Mouse (Mus musculus) CD4-positive helper T cell, adult 2 months (primary cell): ENCODE data around the gene Msi2.

ENCODE experiments used
- DNase-seq: peaks from one replicate; pipeline ENCODE4 v3.0.0-alpha.2; 2012; ENCODE audit warnings: low read depth, missing footprints, low spot score

Msi2 gene

DNA sequence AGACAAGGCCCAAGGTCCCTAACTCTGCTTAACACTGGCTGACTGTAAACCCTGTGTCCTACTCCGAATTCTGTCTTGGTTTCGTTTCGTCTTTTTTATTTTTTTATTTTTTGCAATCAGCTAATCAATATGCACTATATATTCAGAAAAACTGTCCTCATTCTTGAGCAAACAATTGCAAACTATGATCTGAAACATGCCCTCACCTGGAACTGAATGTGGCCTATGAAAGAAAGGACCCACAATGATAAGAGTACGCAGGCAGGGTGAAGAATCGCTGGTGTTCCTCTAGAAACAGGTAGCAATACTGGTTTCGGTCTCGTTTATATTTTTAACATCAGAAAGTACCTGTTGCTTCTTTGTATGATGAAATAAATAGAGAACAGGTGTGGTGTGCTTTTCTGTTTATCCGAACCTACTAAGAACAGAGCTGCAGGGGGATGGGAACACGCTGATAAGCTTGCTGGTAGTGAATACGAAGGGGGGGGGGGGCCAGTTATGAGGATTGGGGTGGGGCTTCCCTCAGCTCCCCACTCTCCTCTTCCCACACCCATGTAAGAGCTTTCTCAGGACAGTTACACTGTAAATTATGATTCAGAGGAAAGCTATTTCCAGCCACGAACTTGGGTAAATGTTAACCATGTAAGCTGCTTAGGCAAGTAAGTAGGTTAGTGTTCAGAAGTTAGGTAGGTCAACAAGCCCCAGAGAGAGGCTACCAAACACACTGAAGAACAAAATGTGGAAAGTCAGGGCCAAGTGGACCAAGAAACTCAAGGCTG is 103.6 kb downstream of the Msi2 start:
- peak; percentile 43 for DNase-seq

DNA sequence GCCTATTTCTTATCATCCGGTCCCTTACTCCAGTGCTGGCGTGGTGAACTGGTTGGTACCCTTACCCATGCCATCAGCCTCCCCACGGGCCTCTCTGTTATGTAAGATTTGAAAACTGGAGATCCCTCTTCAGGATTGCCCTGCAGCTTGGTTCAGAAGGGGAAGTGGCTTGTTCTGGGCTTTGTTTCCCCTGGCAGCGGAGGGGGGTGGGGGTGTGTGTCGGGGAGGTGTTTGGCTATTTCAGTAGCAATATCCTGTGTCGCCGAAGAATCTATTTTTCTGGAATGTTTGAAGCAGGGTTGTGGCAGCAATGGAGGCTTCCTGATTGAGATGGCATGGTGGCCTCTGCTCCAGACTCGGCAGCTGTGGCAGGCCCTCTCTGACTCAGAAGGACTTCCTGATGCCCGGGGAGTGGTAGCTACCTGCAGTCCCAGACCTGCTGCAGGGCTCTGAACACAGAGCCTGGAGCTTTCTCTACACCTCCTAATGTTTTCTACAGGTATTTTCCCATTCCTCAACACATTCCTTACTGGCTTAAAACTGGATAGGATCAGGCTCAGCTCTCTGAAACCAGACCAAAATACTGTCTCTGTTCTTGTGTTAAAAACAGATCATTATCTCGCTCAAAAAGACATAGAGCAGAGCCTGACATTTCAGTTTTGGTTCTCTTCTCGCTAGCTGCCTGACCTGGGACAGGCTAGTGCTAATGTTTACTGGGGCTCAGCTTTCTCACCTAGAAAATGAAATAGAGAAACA is 104.4 kb downstream of the Msi2 start:
- DNase-seq, result peak; percentile 68

DNA sequence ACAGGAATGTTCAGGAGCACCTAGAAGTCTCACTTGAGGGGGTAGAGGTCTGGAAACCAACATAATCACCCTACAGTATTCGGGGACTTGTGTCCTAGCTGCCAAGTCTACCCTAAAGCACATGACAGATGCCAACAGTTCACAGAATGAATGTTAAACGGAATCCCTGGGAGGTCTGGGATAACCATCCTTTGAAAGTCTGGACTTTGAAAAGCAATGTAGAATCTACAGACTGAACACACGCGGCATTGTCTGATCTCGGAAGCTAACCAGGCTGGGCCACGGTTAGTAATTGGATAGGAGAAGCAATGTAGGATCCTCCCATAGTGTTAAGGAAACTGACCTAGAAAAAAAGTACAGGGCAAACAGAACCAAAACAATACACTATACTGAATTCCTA is 105.3 kb downstream of the Msi2 start:
- no peak for DNase-seq

DNA sequence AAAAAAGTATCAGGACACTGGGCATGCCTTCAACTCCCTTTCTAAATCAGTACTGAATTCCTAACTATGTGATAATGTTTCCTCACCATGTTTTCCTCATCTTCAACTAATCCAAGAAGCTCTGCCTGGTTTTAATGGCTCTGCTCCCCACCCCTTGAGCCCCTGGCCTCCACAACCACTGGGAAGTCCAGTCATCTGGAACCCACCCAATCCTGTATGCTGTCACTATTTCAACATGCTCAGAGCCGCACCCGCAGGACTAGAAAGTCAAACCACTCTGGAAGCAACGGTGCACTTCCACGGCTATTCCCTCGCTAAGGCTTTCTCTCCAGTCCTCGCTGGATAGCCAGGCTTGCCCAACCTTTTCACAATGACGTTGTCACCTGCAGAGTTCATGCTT is 106.2 kb downstream of the Msi2 start:
- no peak for DNase-seq

GRCm38 (mm10) chr11:88610809-88611208 is 107.5 kb downstream of the Msi2 start:
- DNase-seq, result no peak

DNA sequence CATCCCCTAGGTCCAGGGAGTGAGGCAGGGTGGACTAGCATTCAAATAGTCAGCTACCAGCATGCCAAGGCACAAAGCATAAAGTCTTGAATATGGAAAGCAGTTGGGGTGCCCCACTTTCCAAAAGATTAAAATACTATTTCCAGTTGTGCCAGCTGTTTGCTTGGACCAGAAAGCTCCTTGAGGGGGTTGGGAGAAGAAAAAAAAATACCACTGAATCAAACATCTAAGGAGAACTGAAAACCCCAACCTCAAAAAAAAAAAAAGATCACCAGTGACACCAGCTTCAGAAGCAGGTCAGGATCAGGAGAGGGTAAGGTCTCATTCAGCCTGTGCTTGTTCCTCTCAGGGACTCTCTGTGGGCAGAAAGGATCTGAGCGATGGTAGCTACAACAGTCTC is 108.2 kb downstream of the Msi2 start:
- DNase-seq, result no peak

GRCm38 (mm10) chr11:88608584-88608983 is 109.7 kb downstream of the Msi2 start:
- no peak for DNase-seq

GRCm38 (mm10) chr11:88607725-88608383 is 110.5 kb downstream of the Msi2 start:
- no peak for DNase-seq

DNA sequence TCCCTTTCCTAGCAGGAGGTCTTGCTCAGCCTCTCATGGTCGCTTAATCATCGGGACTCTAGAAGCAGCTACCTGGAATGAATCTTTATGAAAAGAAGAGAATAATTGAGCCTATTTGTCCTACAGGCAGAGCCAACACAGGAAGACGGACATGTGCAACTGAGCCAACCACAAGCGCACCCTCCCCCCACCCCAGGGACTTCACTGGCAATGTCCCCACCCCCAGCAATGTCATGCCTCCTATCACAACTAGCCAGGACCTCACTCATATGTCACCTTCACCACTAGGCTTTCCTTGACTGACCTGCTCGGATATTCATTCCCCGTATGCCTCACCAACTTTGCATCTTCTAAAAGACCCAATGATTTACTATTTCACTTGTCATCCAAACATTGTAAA is 112.5 kb downstream of the Msi2 start:
- DNase-seq, result no peak

DNA sequence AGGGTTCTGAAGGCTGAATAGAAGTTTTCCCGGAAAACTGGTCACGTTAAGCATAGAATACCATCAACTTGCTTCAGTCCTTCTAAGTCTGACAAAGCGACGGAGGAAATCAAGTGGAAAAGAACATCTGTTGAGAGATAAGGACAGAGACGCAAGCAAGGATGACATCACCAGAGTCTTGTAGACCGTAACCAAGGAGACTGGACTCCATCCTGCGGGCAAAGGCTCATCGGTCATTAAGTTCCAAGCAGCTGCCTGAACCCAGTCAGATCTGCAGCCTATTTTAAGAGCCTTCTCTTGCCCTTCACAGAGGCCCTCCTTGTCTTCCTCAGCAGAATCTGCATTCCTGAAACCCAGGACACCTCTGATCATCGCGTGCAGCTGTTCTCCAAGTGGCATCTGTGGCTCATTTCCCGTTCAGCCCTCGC is 113.2 kb downstream of the Msi2 start:
- no peak for DNase-seq

DNA sequence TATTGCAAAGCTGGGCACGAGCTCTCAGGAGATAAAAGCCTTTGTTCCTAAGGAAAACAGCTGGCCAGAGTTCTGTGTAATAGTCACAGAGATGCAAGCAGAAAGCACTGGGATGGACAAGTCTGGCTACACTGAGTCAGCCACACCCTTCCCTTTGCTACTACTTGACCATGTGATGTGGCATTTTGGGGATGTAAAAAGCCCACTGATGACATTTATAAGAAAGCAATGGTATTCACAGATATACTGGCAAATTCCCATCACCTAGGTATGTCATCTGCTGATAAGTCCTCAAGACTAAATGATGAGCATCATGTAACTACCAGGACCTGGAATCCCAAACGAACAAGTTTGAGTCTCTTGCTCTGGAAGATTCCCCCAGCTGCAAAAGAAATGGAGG is 113.7 kb downstream of the Msi2 start:
- DNase-seq, result no peak

DNA sequence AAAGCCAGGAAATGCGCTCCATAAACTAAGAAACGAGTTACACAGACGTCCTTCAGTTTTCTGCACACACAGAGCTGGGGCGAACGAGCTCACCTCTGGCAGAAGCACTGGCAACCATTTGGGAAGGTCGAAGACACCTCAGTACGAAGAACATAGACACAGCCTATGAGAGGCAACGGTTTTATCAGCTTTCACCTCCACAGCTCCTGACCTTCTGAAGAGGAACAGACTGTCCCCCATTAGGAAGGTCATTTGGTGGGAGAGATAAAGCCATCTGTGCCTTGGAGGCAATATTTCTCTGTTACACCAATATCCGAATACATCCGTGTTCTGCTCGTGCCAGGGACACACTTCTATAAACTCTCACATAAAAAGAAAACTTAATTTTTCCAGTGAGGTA is 114.9 kb downstream of the Msi2 start:
- DNase-seq, result no peak

GRCm38 (mm10) chr11:88602471-88603120 is 115.7 kb downstream of the Msi2 start:
- no peak for DNase-seq

GRCm38 (mm10) chr11:88600194-88600593 is 118.1 kb downstream of the Msi2 start:
- no peak for DNase-seq

DNA sequence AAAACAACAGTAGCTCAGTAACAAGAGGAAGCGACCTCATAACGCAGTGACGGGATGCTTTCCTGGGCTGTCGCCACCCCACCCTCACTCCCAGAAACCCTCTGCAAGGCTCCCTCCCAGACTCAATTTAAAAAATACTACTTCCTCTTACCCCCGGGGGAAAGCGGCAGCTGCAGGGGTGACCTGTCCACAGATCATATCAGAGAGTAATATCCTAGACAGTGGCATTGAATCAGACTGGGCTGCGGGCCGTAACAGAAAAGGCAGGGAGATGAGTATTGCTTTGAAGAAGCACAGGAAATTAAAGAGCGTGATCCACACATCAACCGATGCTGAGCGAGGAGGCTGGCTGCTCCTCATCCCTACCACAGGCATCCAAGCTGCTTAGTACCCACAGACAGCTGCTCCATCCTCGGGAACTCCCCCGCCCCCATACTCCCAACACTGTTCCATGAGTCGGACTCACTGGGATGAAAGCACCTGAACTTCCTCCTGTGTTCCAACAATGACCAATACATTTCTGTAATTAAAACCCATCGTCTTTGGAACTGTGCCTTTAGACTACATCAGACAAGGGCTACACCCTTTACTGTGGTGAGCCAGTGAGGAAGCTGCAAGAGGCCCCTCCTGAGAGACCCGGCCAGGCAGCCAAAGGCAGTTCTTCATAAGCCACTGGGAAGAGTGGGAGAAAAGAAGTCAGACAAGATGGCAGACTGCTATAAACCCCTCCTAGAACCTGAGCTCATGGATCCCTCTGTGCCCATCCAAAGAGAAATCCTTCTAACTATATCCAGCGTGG is 118.8 kb downstream of the Msi2 start:
- DNase-seq, result peak; percentile 57

DNA sequence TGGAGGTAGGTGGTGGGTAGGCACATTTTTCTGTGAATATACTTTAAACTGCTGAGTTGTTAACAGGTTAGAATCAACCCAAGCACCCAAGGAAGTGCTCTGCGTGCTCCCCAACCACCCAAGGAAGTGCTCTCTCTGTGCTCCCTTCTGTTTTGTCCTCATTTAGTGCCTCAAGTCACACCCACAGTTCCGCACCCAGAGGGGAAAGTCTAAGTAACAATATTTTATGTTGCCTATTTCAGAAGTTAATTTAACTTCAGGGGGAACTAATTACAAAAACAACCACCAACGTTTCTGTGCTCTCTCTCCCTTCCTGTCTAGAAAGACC is 119.5 kb downstream of the Msi2 start:
- DNase-seq, result peak; percentile 70

- no peak for DNase-seq
These were observed 120.0 kb downstream of the Msi2 start for GRCm38 (mm10) chr11:88598150-88598847.

- DNase-seq, result peak; percentile 65
These were observed 122.7 kb downstream of the Msi2 start for GRCm38 (mm10) chr11:88595616-88596015.

GRCm38 (mm10) chr11:88594804-88595611 is 123.3 kb downstream of the Msi2 start:
- no peak for DNase-seq

GRCm38 (mm10) chr11:88594010-88594409 is 124.3 kb downstream of the Msi2 start:
- DNase-seq, result no peak
